Mouse (Mus musculus): ENCODE measurements at regions not wholly inside any gene's neighbourhood (a gene's known extent, or its start where the extent isn't known, plus 50 kb on each side); places are given as distances from the start of the nearest gene placed in this dataset.

DNA sequence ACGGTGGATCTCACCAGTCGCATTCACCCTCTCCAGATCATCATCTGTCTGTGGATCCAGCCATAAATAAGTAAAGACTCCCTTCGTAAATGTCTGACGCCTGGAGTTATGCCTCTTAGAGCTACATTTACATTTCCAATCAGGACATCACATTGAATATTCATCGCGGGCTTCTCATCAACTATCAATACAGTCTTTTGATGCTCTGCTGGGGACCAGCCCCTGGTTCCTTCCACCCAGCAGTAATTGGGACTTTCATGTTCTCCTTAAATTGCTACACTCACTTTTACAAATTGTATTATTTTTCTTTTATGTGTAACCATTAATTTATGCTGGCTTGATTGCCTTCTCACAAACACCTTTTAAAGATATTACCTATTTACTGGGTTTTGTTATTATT lies 125.7 kb upstream of the Cnr1 start:
- DNase-seq: no peak

DNA sequence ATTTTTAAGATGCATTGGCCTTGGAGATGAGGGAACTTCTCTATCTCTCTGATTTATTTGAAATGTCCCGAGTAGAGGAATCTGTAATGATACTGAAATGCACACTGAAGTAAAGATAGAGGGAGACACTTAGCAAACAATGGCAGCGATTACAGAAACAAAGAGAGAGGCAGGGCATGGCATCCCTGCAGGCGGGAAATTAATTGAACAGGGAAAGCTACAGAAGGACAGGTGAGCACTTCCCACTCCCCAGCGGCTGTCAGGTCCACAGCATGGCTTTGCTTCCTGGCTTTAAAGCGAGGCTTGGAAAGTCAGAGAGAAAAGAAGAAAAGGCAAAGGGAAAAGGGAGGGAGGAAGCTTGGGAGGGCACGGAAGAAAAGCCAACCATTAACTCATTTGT lies 125.3 kb upstream of the Cnr1 start:
- no peak for DNase-seq

DNA sequence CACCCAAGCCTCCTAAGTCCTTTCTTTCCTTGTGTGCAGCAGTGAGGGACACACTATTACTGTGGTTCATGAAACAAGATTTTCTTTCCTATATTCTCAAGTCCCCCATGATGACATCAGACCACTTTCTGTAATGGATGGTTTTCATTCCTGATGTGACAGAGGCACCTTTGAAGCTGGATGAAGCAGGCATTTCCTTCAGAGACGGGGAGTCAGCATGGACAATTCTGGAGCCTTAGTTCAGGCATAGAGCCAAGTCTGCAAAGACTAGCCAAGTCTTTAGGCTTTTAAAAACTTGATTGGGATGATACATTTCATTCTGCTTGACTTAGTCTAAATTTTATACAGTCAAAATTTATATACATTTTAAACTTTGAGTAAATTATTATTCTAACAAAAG lies 124.6 kb upstream of the Cnr1 start:
- DNase-seq: no peak

DNA sequence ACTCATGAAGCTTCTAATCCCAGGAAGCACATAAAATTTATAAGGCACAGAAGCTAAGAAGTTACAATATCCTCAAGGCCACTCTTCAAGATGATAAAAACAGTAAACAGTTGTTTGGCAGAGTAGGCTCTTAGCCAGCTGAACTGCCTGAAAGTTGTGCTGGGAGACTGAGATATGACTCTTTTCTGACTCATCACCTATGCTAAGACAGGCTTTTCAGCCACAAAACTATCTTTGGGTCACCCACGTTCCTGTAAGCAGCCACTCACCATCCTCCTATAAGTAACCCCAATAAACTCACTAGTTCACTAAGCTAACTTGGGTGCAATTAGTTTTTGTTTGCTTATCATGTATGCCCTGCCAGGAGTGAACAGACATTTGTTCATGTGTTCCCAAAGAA lies 112.1 kb upstream of the Cnr1 start:
- DNase-seq: no peak

DNA sequence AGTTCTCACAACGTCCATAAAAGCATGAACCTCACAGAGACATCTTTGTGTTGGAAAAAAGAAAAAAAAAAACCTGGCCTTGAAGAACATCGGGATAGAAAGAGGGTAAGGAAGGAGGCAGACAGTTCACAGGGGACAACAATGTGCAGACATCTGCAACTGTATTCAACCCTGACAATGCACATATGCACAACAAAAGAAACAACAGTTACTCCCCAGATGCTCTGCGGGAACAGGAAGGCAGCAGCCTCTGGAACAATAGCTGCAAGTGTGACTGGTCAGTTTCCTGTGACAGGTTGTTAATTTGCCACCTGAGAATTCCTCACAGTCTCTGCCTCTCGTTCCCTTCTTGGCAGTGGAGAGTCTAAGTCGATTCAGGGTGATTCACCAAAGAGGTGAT lies 100.5 kb upstream of the Cnr1 start:
- peak; percentile 30 for DNase-seq

DNA sequence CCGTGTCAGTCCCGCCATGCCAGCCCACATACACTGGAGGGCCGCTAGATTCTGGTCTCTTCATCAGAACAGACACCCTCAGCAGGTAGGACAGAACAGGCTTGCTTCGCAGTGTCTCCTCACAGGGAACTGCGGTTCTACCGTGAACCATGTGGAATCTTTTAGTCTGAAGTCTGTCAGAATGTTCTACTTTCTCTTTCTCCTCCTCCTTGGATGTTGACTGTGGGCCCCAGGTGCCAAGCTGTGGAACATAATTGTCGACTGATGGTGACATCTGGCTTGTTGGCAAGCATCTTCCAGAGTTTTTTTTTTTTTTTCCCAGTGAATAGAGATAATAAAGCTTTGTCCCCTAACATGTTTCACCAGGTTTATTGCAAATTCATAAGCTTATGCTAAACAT lies 91.3 kb upstream of the Cnr1 start:
- DNase-seq: no peak

DNA sequence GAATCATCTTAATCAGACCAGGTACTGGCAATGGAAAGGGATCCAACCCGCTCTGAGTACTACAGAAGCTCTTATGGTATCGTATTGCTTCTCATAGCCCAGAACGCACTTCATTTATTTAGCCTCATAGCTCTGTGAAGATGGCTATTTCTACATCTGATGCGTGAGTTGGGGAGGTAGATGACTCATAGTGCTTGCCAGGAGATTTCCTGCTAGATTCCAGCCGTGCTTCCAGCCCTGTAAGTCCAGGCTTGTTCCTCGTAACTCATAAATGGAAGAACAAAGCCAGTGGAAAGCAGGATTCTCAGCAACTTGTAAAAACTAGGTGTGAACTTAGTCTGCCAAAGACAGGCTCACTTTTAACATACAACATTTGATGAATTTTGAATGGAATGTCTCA lies 86.0 kb upstream of the Cnr1 start:
- no peak for DNase-seq

DNA sequence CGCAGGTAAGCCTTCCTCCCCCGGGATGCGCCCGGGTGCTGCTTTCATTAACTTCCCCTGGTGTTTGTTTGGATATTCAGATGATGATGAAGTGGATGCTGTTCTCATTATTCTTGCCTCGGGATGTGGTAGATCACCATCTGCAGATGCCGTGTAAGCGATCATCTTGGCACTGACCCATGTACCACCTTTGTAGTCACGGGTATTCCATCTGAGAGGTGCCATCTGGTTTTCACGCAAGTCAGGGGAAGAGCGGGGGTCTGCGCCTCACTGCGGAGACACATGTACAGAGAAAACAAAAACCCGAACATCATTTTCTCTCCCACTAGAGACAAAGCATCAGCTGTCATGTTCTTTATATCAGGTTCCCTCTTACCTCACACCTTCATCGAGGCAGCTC lies 84.3 kb upstream of the Cnr1 start:
- no peak for DNase-seq

DNA sequence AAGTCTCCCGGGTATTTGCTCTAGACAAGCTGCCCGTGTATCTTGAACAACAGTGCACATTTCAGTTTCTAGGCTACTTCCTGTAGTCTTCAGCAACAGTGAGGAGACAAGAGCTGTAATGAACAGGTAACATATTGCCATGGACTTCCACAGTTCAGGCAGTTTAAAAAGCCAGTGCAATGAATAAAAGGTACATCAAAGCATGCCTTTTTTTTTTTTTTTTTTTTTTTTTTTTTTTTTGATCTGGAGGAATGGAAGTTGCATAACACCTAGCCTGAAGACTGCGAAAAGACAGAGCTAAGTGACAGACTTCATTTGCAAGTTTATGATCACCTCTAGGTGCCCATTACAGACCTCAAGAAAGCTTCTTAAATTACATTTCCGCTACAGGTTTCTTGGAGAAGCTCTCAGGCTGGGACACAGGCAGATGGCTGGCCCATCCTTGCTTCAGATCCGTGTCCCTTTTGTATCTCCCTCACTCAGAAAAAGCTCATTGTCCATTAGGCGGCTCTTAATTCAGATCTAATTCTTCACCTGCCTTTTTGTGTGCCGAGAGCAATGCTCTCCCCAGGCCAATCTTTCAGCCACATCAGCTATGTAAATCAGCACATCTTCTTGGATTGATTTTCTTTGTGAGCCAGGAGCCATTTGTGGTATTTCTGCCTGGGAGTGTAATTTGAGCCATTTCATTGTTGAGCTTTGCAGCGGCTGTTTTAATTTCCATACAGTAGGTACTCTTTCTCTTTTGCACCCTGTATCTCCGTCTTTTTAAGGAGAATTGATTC lies 78.6 kb upstream of the Cnr1 start:
- no peak for DNase-seq

DNA sequence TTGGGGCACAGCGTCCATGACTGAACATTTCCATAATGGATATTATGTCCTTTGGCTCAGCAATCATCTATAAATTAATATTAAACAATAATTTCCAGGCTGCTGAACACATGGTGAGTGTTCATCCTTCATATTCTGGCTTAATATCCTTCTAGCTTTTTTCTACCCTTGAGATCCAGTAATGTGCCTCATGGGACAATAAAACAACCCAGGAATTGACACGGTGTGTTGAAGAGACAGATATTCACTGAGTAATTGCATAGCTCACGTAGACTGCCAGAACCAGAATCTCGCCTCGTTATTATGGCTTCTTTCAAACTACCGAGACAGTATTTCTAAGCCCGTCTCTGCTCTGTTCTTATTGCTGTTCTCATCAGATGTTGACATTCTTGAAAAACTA lies 74.1 kb upstream of the Cnr1 start:
- no peak for DNase-seq

DNA sequence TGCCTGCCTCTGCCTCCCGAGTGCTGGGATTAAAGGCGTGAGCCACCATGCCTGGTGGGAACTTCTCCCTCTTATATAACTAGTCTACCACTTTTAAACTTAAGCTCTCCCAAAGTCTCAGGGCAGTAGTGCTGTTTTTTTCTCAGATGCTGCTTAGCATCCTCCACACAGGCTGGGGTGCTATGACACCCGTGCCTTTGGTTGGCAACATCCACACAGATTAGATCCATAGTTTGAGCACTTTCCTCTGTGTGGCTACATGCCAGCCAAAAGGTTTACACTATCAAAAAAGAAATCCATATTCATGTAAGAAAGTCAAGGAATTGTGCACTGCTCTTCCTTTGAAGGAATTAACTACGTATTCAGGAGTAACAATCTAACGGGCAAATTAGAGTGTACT lies 72.1 kb upstream of the Cnr1 start:
- DNase-seq: no peak

DNA sequence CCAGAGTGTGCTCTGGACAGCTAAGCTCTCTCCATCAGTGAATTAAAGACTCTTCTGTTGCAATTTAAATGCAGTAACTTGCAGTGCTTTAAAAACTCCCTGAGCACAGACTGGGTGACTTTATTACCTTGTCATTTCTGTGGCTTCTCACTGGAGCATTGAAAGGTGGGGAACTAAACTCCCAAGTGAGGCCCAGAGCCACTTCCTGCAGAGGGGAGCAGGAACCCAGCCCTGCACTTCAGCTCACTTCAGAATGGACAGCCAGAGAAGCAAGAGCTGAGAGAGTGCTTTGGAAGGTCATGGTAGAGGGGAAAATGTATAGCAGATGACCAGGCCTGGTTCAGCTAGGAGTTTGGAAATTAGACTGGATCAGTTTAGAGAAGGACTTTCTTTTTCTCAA lies 69.3 kb upstream of the Cnr1 start:
- DNase-seq: no peak

DNA sequence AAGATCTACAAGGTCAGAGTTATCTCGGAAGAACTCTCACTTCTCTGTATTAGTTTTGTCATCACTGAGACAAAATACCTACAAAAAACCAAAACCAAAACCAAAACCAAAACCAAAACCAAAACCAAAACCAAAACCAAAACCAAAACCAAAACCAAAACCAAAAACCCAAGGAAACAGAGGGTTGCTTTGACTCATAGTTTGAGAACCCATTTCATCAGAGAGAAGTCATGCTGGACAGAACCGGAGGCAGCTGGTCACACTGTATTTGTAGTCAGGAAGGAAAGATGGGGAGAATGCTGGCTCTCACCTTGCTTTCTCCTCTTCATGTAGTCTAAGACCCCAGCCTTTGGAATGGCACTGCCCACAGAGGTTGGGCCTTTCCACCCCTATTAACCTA lies 57.3 kb upstream of the Cnr1 start:
- no peak for DNase-seq

DNA sequence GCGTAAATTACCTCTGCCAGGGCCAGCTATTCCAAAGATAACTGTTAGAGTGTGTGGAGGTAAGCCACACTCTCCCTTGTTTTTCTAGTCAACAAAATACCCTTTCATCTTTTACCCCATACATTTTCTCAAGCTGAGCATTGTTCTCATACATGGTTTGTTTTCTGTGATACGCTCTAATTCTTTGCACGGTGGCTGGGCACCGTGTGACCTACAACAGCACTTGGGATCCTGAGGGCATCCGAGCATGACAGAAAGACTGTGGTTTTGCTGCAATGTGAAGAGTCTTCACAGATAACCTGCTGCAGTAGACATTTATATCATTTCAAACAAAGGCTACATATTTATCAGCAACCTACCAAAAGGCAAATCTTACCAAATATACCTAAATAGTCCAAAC lies 55.1 kb upstream of the Cnr1 start:
- DNase-seq: peak; percentile 44

All from retina, postnatal 1 day (tissue).